Mouse (Mus musculus) heart, postnatal 0 days (tissue): Measurements from ENCODE around the gene Fmo2.

Source experiments
- CTCF ChIP-seq: IDR thresholded peaks from 2 replicates; pipeline ENCODE4 v1.5.1; 2016; ENCODE audit warnings: antibody characterized with exemption, control low read depth, low read depth
- EP300 ChIP-seq: IDR thresholded peaks from 2 replicates; pipeline ENCODE4 v1.6.1; 2016; ENCODE audit warnings: antibody characterized with exemption, low read depth

DNA sequence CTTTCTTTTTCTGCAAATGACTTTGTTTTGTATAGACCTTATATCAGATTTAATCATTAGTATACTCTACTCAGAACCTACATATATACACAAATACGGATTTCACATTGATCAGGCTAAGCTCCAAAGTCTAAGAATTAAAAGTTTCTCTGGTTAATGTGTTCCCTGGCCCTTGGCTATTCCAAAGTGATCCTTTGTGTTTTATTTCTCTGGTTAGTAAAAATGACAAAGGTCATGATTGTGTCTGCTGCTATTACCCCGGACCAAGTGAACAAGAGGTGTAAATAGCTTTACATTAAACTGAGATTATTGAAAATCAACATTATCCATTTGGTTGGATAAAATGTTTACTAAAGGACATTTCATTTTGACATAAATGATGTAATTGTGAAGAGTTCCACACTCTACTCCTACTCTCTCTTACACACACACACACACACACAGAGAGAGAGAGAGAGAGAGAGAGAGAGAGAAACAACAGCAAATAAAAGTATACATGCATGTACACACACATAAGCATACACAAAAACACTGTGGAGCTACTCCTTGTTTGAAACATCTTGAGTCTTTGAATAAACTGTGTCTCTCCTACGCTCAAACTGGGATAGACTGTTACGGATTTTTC is 16.5 kb upstream of the Fmo2 start:
- TF ChIP-seq CTCF, result no peak
- TF ChIP-seq EP300, result no peak
